Mouse (Mus musculus) forebrain, embryonic 16.5 days (tissue): ENCODE data around the gene Ly75. TPM values are rescaled to one million over a fixed set of nuclear protein-coding genes. Genes with fewer than 3 reads are reported as not detected.

Experiments
- ATAC-seq: fragments of 200-750 bp; cut with Nextera tagmentation; 2 replicates; pipeline ENCODE4 v1.8.0; 2017; ENCODE audit warnings: mild to moderate bottlenecking, moderate library complexity
- H3K27ac ChIP-seq: fragments of 300-500 bp; sonication (generic); 2 replicates; pipeline ENCODE4 v1.5.1; 2014; ENCODE audit warnings: low read length, control low read depth
- H3K27me3 ChIP-seq: fragments of 300-500 bp; sonication (generic); replicated peaks from 2 replicates; pipeline ENCODE4 v1.6.1; 2014; ENCODE audit warnings: low read length; ENCODE audit not compliant: control insufficient read depth, insufficient read depth
- H3K36me3 ChIP-seq: fragments of 300-500 bp; sonication (generic); 2 replicates; pipeline ENCODE4 v1.6.1; 2014; ENCODE audit not compliant: control insufficient read depth, insufficient read depth
- H3K4me1 ChIP-seq: fragments of 300-500 bp; sonication (generic); replicated peaks from 2 replicates; pipeline ENCODE4 v1.6.1; 2014; ENCODE audit warnings: low read length; ENCODE audit not compliant: control insufficient read depth, insufficient read depth
- H3K4me2 ChIP-seq: fragments of 300-500 bp; sonication (generic); 2 replicates; pipeline ENCODE4 v1.6.1; 2014; ENCODE audit warnings: mild to moderate bottlenecking, low read length, control low read depth
- H3K4me3 ChIP-seq: fragments of 300-500 bp; sonication (generic); replicated peaks from 2 replicates; pipeline ENCODE4 v1.5.1; 2014; ENCODE audit warnings: mild to moderate bottlenecking, low read length, control low read depth
- H3K9ac ChIP-seq: fragments of 300-500 bp; sonication (generic); replicated peaks from 2 replicates; pipeline ENCODE4 v1.6.1; 2014; ENCODE audit warnings: low read depth, low read length, control low read depth
- H3K9me3 ChIP-seq: fragments of 300-500 bp; sonication (generic); 2 replicates; pipeline ENCODE4 v1.6.1; 2016; ENCODE audit warnings: low read length; ENCODE audit not compliant: control insufficient read depth
- WGBS: fragments of 180-500 bp; shearing (Covaris S2); extraction: QIAGEN DNeasy Blood & Tissue Kit; methylation state at CpG from one replicate; pipeline ENCODE4 v1.1.7; 2014; 5-methylcytosine and 5-hydroxymethylcytosine counted together
- polyA plus RNA-seq: library from polyadenylated mRNA; unstranded; fragments of >200 nt; fragmentation: Nextera tagmentation; extraction: Ambion mirVana; gene quantifications from 2 replicates; pipeline ENCODE4 v1.2.1, GENCODE M21; 2015

The Ly75 gene
- polyA plus RNA-seq, 1 experiment from 2014 or later = 1.2 TPM

DNA sequence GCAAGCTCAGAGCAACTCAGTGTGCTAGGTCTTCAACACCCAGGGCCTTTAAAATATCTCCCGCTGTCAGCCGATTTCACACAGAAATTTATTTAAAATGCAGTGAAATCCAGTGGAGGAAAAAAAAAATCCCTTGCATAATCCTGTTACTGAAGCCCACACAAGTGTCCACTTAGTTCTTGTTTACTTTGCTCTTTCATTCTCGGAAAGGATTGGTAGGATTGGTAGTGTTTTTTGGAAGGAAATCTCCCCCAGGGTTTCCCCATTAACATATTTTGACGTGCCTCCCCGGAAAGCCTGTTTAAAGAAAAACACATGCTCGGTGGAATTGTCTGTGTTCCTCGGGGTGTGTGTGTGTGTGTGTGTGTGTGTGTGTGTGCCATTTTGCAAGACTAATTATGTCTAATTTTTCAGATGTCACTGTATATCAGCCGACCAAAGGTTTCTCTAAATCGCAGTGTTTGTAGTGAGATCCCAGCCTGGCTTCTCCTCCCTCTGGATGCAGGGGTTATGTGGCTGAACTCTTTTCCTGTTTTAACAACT lies 99.8 kb downstream of the Ly75 start:
- H3K4me2 ChIP-seq = peak overlapping the region; percentile 70
- H3K9me3 ChIP-seq = no peaks in the 10 kb centered on the region
- H3K4me3 ChIP-seq = peak overlapping the region; percentile 35
- ATAC-seq = peak; percentile 43
- peak overlapping the region; percentile 27; the same call in 1 of the 2 replicates for H3K9ac ChIP-seq
- peaks cover 9% of the 10 kb centered on the region for H3K4me1 ChIP-seq
- H3K27ac ChIP-seq = no peak overlapping the region
- WGBS = 9% methylated on average over 9 of the region's 9 CpGs
- peaks cover 6% of the 10 kb centered on the region; the same call in 1 of the 2 replicates for H3K27me3 ChIP-seq
- H3K36me3 ChIP-seq = no peaks in the 10 kb centered on the region

DNA sequence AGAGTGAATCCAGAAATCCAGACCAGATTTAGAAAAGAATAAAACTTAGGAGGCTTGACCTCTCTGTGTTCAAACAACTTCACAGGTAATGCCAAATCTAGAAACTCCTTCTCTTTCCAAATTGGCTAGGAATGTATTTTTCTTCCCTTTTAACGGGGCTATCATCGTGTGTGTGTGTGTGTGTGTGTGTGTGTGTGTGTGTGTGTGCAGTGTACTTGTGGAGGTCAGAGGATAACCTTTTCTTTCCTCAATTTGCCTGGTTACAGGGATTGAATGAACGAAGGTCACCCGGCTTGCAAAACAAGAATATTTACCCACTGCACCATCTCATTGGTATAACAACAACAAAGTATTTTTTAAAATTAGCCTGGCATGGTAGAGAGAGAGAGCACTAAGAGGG lies 100.5 kb downstream of the Ly75 start:
- Histone ChIP-seq H3K4me3 (no peak overlapping the region), H3K4me2 (no peak overlapping the region), H3K4me1 (peaks cover 9% of the 10 kb centered on the region), H3K9ac (no peak overlapping the region), H3K27me3 (peaks cover 6% of the 10 kb centered on the region; the same call in 1 of the 2 replicates), H3K36me3 (no peaks in the 10 kb centered on the region), H3K27ac (no peak overlapping the region), H3K9me3 (no peaks in the 10 kb centered on the region)
- WGBS = 87% methylated on average over 4 of the region's 4 CpGs
- ATAC-seq = no peak

DNA sequence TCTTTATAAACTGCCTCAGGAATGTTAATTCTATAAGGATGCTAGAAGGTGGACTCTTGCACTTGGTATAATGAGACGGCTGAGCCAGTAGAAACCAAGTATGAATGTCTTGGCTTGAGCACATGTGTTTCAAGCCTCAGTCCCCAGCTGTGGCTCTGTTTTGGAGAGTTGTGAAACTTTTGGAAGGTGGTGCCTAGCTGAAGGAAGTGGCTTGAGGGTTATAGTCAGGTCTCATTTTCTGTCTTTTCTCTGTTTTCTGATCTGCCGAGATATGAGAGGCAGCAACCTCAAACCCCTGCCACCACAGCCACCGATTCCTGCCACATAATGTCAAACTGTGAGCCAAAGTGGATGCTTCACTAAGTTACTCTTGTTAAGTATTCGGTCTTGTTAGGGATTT lies 104.5 kb downstream of the Ly75 start:
- no peaks in the 10 kb centered on the region for H3K27me3 ChIP-seq
- no peak overlapping the region for H3K9ac ChIP-seq
- H3K4me1 ChIP-seq = peaks cover 7% of the 10 kb centered on the region
- no peaks in the 10 kb centered on the region for H3K36me3 ChIP-seq
- no peak overlapping the region for H3K4me2 ChIP-seq
- no peak overlapping the region for H3K27ac ChIP-seq
- H3K9me3 ChIP-seq = no peaks in the 10 kb centered on the region
- H3K4me3 ChIP-seq = no peak overlapping the region
- ATAC-seq = no peak
- 93% methylated on average over 4 of the region's 4 CpGs for WGBS

DNA sequence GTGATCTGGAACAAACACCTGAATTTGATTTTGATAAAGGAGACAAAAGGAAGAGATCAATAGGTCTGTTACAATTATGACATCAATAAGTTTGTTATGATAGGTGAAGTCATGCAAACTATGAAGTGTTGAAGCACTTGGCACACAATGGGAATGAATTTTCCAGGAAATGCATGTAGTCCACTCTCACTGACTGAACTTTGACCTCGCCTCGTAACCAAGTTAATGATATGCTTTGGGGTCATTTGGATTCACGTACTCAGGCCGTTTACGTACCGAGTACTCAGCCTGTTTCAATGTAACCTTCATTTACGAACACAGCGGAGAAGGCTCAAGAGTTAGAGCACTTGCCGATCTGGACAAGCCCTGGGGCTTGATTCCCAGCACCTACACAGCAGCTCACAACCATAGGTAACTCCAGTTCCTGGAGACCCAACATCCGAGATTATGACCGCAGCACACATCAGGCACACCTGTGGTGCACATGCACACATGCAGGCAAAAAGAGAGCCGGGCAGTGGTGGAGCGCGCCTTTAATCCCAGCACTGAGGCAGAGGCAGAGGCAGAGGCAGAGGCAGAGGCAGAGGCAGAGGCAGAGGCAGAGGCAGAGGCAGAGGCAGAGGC lies 113.1 kb downstream of the Ly75 start:
- WGBS = 95% methylated on average over 14 of the region's 14 CpGs
- ATAC-seq = no peak
- Histone ChIP-seq H3K9me3 (no peaks in the 10 kb centered on the region), H3K36me3 (no peaks in the 10 kb centered on the region), H3K4me3 (no peak overlapping the region), H3K27ac (no peak overlapping the region), H3K4me1 (no peaks in the 10 kb centered on the region), H3K9ac (no peak overlapping the region), H3K4me2 (no peak overlapping the region), H3K27me3 (no peaks in the 10 kb centered on the region)

DNA sequence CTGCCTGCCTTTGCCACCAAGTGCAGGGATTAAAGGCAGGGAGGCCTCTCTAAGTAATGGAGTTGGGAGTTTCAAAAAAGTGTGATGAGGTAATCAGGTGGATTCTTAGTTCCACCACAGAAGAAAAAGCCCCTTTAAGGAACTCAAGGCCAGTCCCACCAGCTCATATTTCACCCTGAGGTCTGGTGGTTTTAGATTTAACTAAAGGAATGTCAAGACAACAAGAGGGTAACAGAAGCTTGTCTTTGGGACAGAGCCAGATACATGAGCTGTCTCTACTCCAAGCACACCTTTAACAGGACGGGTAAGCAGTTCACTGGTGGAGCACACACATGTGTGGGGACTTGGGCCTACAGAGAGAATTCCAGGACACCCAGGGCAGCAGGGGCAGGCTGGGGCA lies 115.5 kb downstream of the Ly75 start:
- Histone ChIP-seq H3K27me3 (no peaks in the 10 kb centered on the region), H3K36me3 (no peaks in the 10 kb centered on the region), H3K9me3 (no peaks in the 10 kb centered on the region), H3K27ac (no peak overlapping the region), H3K4me2 (no peak overlapping the region), H3K9ac (no peak overlapping the region), H3K4me3 (no peak overlapping the region), H3K4me1 (no peaks in the 10 kb centered on the region)
- 68% methylated on average over 1 of the region's 1 CpGs for WGBS
- no peak for ATAC-seq

DNA sequence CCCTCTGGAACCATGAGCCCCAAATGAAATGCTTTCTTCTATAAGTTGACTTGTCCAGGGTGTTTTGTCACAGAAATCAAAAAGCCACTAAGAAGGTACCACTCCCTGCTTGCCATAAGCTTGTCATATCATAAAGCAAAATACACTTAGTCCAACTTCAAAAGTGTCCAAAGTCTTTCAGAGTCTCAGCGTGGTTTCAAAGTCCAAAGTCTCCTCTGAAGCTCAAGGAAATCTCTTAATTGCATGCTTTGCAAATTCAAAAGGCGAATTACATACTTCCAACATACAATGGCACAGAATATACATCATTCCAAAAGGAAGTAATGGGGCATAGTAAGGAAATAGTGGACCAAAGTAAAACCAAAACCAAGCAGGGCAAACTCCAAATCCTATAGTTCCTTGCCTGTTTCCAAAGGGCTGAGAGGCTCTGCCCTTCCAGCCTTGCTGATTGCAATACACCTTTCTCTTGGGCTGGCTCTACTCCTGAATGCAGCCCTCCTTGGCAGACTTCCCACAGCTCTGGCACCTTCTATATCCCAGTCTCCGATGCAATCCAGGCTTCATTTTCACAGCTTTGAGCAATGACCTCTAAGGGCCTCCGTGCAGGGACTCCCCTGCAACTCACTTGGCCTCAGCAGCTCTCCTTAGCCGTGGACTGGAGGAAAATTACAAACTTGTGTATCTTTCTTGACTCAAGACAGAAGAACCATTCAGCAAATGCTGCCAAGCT lies 122.3 kb downstream of the Ly75 start:
- no peak for ATAC-seq
- Histone ChIP-seq H3K4me1 (no peaks in the 10 kb centered on the region), H3K36me3 (no peaks in the 10 kb centered on the region), H3K4me2 (no peak overlapping the region), H3K9me3 (no peaks in the 10 kb centered on the region), H3K9ac (no peak overlapping the region), H3K27me3 (no peaks in the 10 kb centered on the region), H3K27ac (no peak overlapping the region), H3K4me3 (no peak overlapping the region)
- 76% methylated on average over 5 of the region's 5 CpGs for WGBS

DNA sequence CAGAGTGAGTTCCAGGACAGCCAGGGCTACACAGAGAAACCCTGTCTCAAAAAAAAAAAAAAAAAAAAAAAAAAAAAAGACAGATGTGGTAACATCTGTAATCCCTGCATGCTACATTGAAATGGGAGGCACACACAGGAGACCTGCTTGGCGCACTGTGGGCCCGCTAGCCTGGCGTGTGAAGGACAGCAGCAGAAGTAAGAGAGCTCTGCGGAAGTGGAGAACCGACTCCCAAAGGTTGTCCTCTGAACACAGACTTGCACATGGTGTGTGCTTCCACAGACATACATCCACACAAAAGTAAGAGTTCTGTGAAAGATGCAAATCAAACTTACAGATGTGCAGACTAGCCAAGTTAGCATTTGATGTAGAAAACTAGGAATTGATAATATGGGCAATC lies 123.9 kb downstream of the Ly75 start:
- no peaks in the 10 kb centered on the region for H3K4me1 ChIP-seq
- no peak overlapping the region for H3K9ac ChIP-seq
- H3K27me3 ChIP-seq = no peaks in the 10 kb centered on the region
- H3K9me3 ChIP-seq = no peaks in the 10 kb centered on the region
- ATAC-seq = no peak
- no peak overlapping the region for H3K4me3 ChIP-seq
- WGBS = 95% methylated on average over 5 of the region's 5 CpGs
- H3K36me3 ChIP-seq = no peaks in the 10 kb centered on the region
- no peak overlapping the region for H3K4me2 ChIP-seq
- no peak overlapping the region for H3K27ac ChIP-seq

DNA sequence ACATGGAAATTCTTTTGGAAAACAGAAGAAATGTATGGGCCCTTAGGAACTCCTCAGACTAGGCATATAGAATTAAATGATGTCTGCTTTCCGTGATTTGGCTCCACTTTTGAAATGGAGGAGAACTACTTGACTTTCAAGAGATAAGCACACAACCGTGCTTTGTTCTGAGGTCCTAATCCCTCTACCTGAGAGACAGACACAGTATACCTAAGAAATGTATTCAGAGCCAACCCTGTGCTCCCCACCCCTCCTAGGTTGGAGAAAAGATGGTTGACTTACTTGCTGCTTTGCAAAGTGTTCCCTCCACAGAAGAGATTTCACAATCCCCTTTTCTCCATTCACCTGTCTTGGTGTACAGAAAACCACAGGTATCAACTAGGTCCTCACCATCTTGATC lies 126.4 kb downstream of the Ly75 start:
- Histone ChIP-seq H3K4me2 (no peak overlapping the region), H3K4me1 (no peaks in the 10 kb centered on the region), H3K27ac (no peak overlapping the region), H3K9ac (no peak overlapping the region), H3K36me3 (no peaks in the 10 kb centered on the region), H3K4me3 (no peak overlapping the region), H3K27me3 (no peaks in the 10 kb centered on the region), H3K9me3 (no peaks in the 10 kb centered on the region)
- 75% methylated on average over 2 of the region's 2 CpGs for WGBS
- no peak for ATAC-seq

DNA sequence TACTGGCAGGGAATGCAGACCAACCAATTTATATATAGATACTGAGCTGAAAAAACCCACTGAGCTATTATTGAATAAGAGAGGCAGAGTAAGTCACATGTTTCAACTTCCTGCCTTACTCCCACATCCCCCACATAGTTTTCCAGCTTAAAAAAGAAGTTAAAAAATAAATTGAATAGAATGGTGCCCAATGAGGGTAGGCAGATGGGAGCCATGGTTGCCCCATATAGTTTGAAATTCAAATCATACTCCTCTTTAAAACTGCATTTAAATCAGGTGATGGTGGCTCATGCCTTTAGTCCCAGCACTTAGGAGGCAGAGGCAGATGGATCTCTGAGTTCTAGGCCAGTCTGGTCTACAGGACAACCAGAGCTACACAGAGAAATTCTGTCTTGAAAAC lies 129.6 kb downstream of the Ly75 start:
- Histone ChIP-seq H3K9me3 (no peaks in the 10 kb centered on the region), H3K4me1 (no peaks in the 10 kb centered on the region), H3K36me3 (0 out of 2 replicates have a peak, but pooled peaks cover 5% of the 10 kb centered on the region), H3K4me2 (no peak overlapping the region), H3K4me3 (no peak overlapping the region), H3K9ac (no peak overlapping the region), H3K27ac (no peak overlapping the region), H3K27me3 (no peaks in the 10 kb centered on the region)
- no peak for ATAC-seq
